Mouse (Mus musculus): ENCODE data around the gene Tbc1d19. TPM values are rescaled to one million over a fixed set of nuclear protein-coding genes. Genes with fewer than 3 reads are reported as not detected.

Tbc1d19 gene
- total and polyA plus RNA-seq, 3 experiments = 6.8 to 26.4 (median 16.7) TPM

- Histone ChIP-seq H3K36me3 (replicated peaks) (no peaks in the 10 kb centered on the region), H3K9me3 (replicated peaks) (no peaks in the 10 kb centered on the region), H3K27me3 (ENCODE audit: insufficient read depth, low read length) (peaks cover 38% of the 10 kb centered on the region), H3K4me1 (ENCODE audit: insufficient read depth, low read depth, low read length) (no peaks in the 10 kb centered on the region), H3K4me3 (ENCODE audit: low read depth, low read length) (no peak overlapping the region)
- DNase-seq (ENCODE audit: low spot score) (no peak), ATAC-seq (ENCODE audit: extremely low read depth, insufficient number of reproducible peaks, low FRiP score, poor library complexity, severe bottlenecking) (no peak)
- TF ChIP-seq GATA1 (IDR thresholded peaks at IDR 0.05; ENCODE audit: borderline replicate concordance, low read length) (no peak), GATA2 (IDR thresholded peaks at IDR 0.05; ENCODE audit: borderline replicate concordance, low read depth, low read length) (no peak), POLR2AphosphoS5 (IDR thresholded peaks at IDR 0.05; ENCODE audit: insufficient replicate concordance, low read depth, low read length) (no peak), TAL1 (conservative IDR thresholded peaks at IDR 0.05; ENCODE audit: low read depth, low read length) (no peak), CTCF (IDR thresholded peaks at IDR 0.05; ENCODE audit: low read depth, low read length) (no peak)
Measured at GRCm38 (mm10) chr5:53941322-53942024, 132.1 kb downstream of the Tbc1d19 start.

DNA sequence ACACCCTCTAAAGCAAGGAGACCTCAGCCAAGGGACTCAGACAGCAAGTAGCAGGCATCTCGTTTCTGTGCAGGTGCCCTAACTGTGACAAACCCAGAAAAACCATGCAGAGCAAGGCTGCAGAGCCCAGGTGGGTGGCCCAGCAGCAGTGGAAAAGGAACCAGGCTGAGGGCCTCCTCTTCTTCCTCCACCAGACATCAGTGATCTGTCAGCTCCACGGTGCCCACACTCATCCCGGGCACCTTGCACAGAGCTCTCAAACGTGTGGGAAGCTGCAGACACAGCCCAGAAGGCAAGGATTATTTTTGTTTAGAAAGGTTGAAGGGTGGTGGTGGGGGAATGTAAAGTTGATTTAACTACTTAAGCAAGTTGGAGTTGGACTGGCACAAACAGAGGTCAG is 132.9 kb downstream of the Tbc1d19 start:
- ATAC-seq (ENCODE audit: extremely low read depth, insufficient number of reproducible peaks, low FRiP score, poor library complexity, severe bottlenecking) = no peak
- Histone ChIP-seq H3K36me3 (replicated peaks) (no peaks in the 10 kb centered on the region), H3K27me3 (ENCODE audit: insufficient read depth, low read length) (peaks cover 42% of the 10 kb centered on the region), H3K4me3 (ENCODE audit: low read depth, low read length) (no peak overlapping the region), H3K9me3 (replicated peaks) (no peaks in the 10 kb centered on the region), H3K4me1 (ENCODE audit: insufficient read depth, low read depth, low read length) (no peaks in the 10 kb centered on the region)
- TF ChIP-seq CTCF (IDR thresholded peaks at IDR 0.05; ENCODE audit: low read depth, low read length) (no peak), POLR2AphosphoS5 (IDR thresholded peaks at IDR 0.05; ENCODE audit: insufficient replicate concordance, low read depth, low read length) (no peak), GATA1 (IDR thresholded peaks at IDR 0.05; ENCODE audit: borderline replicate concordance, low read length) (no peak), TAL1 (conservative IDR thresholded peaks at IDR 0.05; ENCODE audit: low read depth, low read length) (no peak), GATA2 (IDR thresholded peaks at IDR 0.05; ENCODE audit: borderline replicate concordance, low read depth, low read length) (no peak)
- no peak for DNase-seq (ENCODE audit: low spot score)

- Histone ChIP-seq H3K36me3 (replicated peaks) (no peaks in the 10 kb centered on the region), H3K9me3 (replicated peaks) (no peaks in the 10 kb centered on the region), H3K4me1 (ENCODE audit: insufficient read depth, low read depth, low read length) (peaks cover under 1% of the 10 kb centered on the region; the same call in 1 of the 2 replicates), H3K4me3 (ENCODE audit: low read depth, low read length) (no peak overlapping the region), H3K27me3 (ENCODE audit: insufficient read depth, low read length) (peaks cover 42% of the 10 kb centered on the region)
- ATAC-seq (ENCODE audit: extremely low read depth, insufficient number of reproducible peaks, low FRiP score, poor library complexity, severe bottlenecking) (0 out of 2 replicates have a peak, but pooled peaks have one; percentile 6), DNase-seq (ENCODE audit: low spot score) (no peak)
- TF ChIP-seq POLR2AphosphoS5 (IDR thresholded peaks at IDR 0.05; ENCODE audit: insufficient replicate concordance, low read depth, low read length) = no peak
- TF ChIP-seq TAL1 (conservative IDR thresholded peaks at IDR 0.05; ENCODE audit: low read depth, low read length) = no peak
- no peak for TF ChIP-seq GATA1 (IDR thresholded peaks at IDR 0.05; ENCODE audit: borderline replicate concordance, low read length)
- no peak for TF ChIP-seq GATA2 (IDR thresholded peaks at IDR 0.05; ENCODE audit: borderline replicate concordance, low read depth, low read length)
- no peak for TF ChIP-seq CTCF (IDR thresholded peaks at IDR 0.05; ENCODE audit: low read depth, low read length)
Measured at GRCm38 (mm10) chr5:53943321-53943857, 134.0 kb downstream of the Tbc1d19 start.

GRCm38 (mm10) chr5:53946747-53947146 is 137.3 kb downstream of the Tbc1d19 start:
- Histone ChIP-seq H3K4me1 (ENCODE audit: insufficient read depth, low read depth, low read length) (peaks cover 7% of the 10 kb centered on the region; the same call in 1 of the 2 replicates), H3K36me3 (replicated peaks) (no peaks in the 10 kb centered on the region), H3K4me3 (ENCODE audit: low read depth, low read length) (no peak overlapping the region), H3K9me3 (replicated peaks) (no peaks in the 10 kb centered on the region), H3K27me3 (ENCODE audit: insufficient read depth, low read length) (peaks cover 34% of the 10 kb centered on the region)
- TF ChIP-seq POLR2AphosphoS5 (IDR thresholded peaks at IDR 0.05; ENCODE audit: insufficient replicate concordance, low read depth, low read length) (no peak), GATA1 (IDR thresholded peaks at IDR 0.05; ENCODE audit: borderline replicate concordance, low read length) (no peak), GATA2 (IDR thresholded peaks at IDR 0.05; ENCODE audit: borderline replicate concordance, low read depth, low read length) (no peak), CTCF (IDR thresholded peaks at IDR 0.05; ENCODE audit: low read depth, low read length) (no peak), TAL1 (conservative IDR thresholded peaks at IDR 0.05; ENCODE audit: low read depth, low read length) (no peak)
- DNase-seq (ENCODE audit: low spot score) (no peak), ATAC-seq (ENCODE audit: extremely low read depth, insufficient number of reproducible peaks, low FRiP score, poor library complexity, severe bottlenecking) (no peak)

DNA sequence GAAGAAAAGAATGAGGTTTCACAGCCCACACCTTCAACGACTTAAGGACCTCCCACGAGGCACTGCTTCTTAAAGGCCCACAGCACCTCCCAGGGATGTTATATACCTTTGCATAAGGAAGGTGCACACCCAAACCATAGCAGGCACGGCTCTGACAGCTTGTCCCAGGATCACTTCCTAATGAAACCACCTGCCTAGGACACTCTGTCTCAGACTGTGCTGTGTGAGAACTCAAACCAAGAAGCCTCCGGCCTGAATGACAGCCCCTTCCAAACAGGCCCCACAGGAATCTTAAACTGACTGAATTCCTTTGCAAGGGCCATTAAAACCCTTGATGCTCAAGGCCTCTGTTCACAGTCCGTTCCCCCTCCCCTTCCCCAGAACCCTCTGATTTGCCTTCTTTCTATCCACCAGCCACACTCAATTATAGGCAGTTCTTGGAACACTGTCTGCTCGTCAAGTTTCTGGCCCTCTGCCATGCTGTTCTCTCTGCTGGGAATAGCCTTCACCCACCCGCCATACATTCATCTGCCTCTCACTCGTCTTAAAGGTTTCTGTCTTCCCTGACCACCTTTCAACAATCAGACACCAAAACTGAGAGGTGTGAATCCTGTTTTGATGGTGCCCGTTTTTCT is 138.3 kb downstream of the Tbc1d19 start:
- ATAC-seq (ENCODE audit: extremely low read depth, insufficient number of reproducible peaks, low FRiP score, poor library complexity, severe bottlenecking) (no peak), DNase-seq (ENCODE audit: low spot score) (no peak)
- peaks cover 7% of the 10 kb centered on the region; the same call in 1 of the 2 replicates for H3K4me1 ChIP-seq (ENCODE audit: insufficient read depth, low read depth, low read length)
- H3K9me3 ChIP-seq (replicated peaks) = no peaks in the 10 kb centered on the region
- peaks cover 28% of the 10 kb centered on the region for H3K27me3 ChIP-seq (ENCODE audit: insufficient read depth, low read length)
- H3K4me3 ChIP-seq (ENCODE audit: low read depth, low read length) = no peak overlapping the region
- TF ChIP-seq TAL1 (conservative IDR thresholded peaks at IDR 0.05; ENCODE audit: low read depth, low read length) = no peak
- TF ChIP-seq GATA1 (IDR thresholded peaks at IDR 0.05; ENCODE audit: borderline replicate concordance, low read length) = no peak
- TF ChIP-seq GATA2 (IDR thresholded peaks at IDR 0.05; ENCODE audit: borderline replicate concordance, low read depth, low read length) = no peak
- TF ChIP-seq POLR2AphosphoS5 (IDR thresholded peaks at IDR 0.05; ENCODE audit: insufficient replicate concordance, low read depth, low read length) = no peak
- TF ChIP-seq CTCF (IDR thresholded peaks at IDR 0.05; ENCODE audit: low read depth, low read length) = no peak
- H3K36me3 ChIP-seq (replicated peaks) = no peaks in the 10 kb centered on the region
